Mouse (Mus musculus): ENCODE measurements around the gene Stmnd1. TPM values are rescaled to one million over a fixed set of nuclear protein-coding genes. Genes with fewer than 3 reads are reported as not detected.
"Not testable (repeated sequence)": the region's sequence is repeated elsewhere in the genome, so short reads cannot be mapped to it uniquely, and the experiment has no call there.

Gene Stmnd1
- not detected in 3 replicates for total RNA-seq (2017)

GRCm38 (mm10) chr13:46273453-46274110 is at the start of gene Stmnd1:
Gene Stmnd1 (plus strand): TSS chr13:46273721.
- no peak for ATAC-seq (replicated peaks; ENCODE audit: insufficient number of reproducible peaks, low FRiP score, low TSS enrichment, poor library complexity, severe bottlenecking)

- ATAC-seq (replicated peaks; ENCODE audit: insufficient number of reproducible peaks, low FRiP score, low TSS enrichment, poor library complexity, severe bottlenecking) = no peak
Measured at GRCm38 (mm10) chr13:46226956-46227355, 46.6 kb upstream of the Stmnd1 start.

GRCm38 (mm10) chr13:46227486-46227885 is 46.0 kb upstream of the Stmnd1 start:
- no peak for ATAC-seq (replicated peaks; ENCODE audit: insufficient number of reproducible peaks, low FRiP score, low TSS enrichment, poor library complexity, severe bottlenecking)

- ATAC-seq (replicated peaks; ENCODE audit: insufficient number of reproducible peaks, low FRiP score, low TSS enrichment, poor library complexity, severe bottlenecking) = not testable (repeated sequence)
Measured at GRCm38 (mm10) chr13:46228750-46229149, 44.8 kb upstream of the Stmnd1 start.

- ATAC-seq (replicated peaks; ENCODE audit: insufficient number of reproducible peaks, low FRiP score, low TSS enrichment, poor library complexity, severe bottlenecking) = no peak
Measured at GRCm38 (mm10) chr13:46231514-46232085, 41.9 kb upstream of the Stmnd1 start.

- no peak for ATAC-seq (replicated peaks; ENCODE audit: insufficient number of reproducible peaks, low FRiP score, low TSS enrichment, poor library complexity, severe bottlenecking)
Measured at GRCm38 (mm10) chr13:46237723-46238349, 35.7 kb upstream of the Stmnd1 start.

GRCm38 (mm10) chr13:46238796-46239195 is 34.7 kb upstream of the Stmnd1 start:
- no peak for ATAC-seq (replicated peaks; ENCODE audit: insufficient number of reproducible peaks, low FRiP score, low TSS enrichment, poor library complexity, severe bottlenecking)

- ATAC-seq (replicated peaks; ENCODE audit: insufficient number of reproducible peaks, low FRiP score, low TSS enrichment, poor library complexity, severe bottlenecking) = no peak
Measured at GRCm38 (mm10) chr13:46241391-46242188, 31.9 kb upstream of the Stmnd1 start.

- no peak for ATAC-seq (replicated peaks; ENCODE audit: insufficient number of reproducible peaks, low FRiP score, low TSS enrichment, poor library complexity, severe bottlenecking)
Measured at GRCm38 (mm10) chr13:46253753-46254152, 19.8 kb upstream of the Stmnd1 start.

GRCm38 (mm10) chr13:46254171-46254570 is 19.4 kb upstream of the Stmnd1 start:
- no peak for ATAC-seq (replicated peaks; ENCODE audit: insufficient number of reproducible peaks, low FRiP score, low TSS enrichment, poor library complexity, severe bottlenecking)

- ATAC-seq (replicated peaks; ENCODE audit: insufficient number of reproducible peaks, low FRiP score, low TSS enrichment, poor library complexity, severe bottlenecking) = no peak
Measured at GRCm38 (mm10) chr13:46255616-46256015, 17.9 kb upstream of the Stmnd1 start.

- ATAC-seq (replicated peaks; ENCODE audit: insufficient number of reproducible peaks, low FRiP score, low TSS enrichment, poor library complexity, severe bottlenecking) = no peak
Measured at GRCm38 (mm10) chr13:46257847-46258246, 15.7 kb upstream of the Stmnd1 start.

- ATAC-seq (replicated peaks; ENCODE audit: insufficient number of reproducible peaks, low FRiP score, low TSS enrichment, poor library complexity, severe bottlenecking) = no peak
Measured at GRCm38 (mm10) chr13:46259526-46259925, 14.0 kb upstream of the Stmnd1 start.

- ATAC-seq (replicated peaks; ENCODE audit: insufficient number of reproducible peaks, low FRiP score, low TSS enrichment, poor library complexity, severe bottlenecking) = no peak
Measured at GRCm38 (mm10) chr13:46261244-46261643, 12.3 kb upstream of the Stmnd1 start.

GRCm38 (mm10) chr13:46267783-46268182 is 5.7 kb upstream of the Stmnd1 start:
- no peak for ATAC-seq (replicated peaks; ENCODE audit: insufficient number of reproducible peaks, low FRiP score, low TSS enrichment, poor library complexity, severe bottlenecking)

- no peak for ATAC-seq (replicated peaks; ENCODE audit: insufficient number of reproducible peaks, low FRiP score, low TSS enrichment, poor library complexity, severe bottlenecking)
Measured at GRCm38 (mm10) chr13:46268341-46268740, 5.2 kb upstream of the Stmnd1 start.

GRCm38 (mm10) chr13:46268815-46269445 is 4.6 kb upstream of the Stmnd1 start:
- ATAC-seq (replicated peaks; ENCODE audit: insufficient number of reproducible peaks, low FRiP score, low TSS enrichment, poor library complexity, severe bottlenecking) = no peak

GRCm38 (mm10) chr13:46272811-46273452 is 589 bp upstream of the Stmnd1 start:
- ATAC-seq (replicated peaks; ENCODE audit: insufficient number of reproducible peaks, low FRiP score, low TSS enrichment, poor library complexity, severe bottlenecking) = no peak

Measured in monocyte, adult 5-6 weeks (primary cell).